Mouse (Mus musculus): ENCODE data around the gene Ly6g6d.
"Not testable (repeated sequence)": the region's sequence is repeated elsewhere in the genome, so short reads cannot be mapped to it uniquely, and the experiment has no call there.

Gene Ly6g6d

GRCm38 (mm10) chr17:35077786-35078233, at the start of gene Ly6g6d:
Gene Ly6g6d, minus strand, starts transcription at chr17:35078065.
- DNase-seq (ENCODE audit: low spot score), result no peak

GRCm38 (mm10) chr17:35127017-35127416, 49.2 kb upstream of the Ly6g6d start:
- no peak for DNase-seq (ENCODE audit: low spot score)

GRCm38 (mm10) chr17:35126206-35126611, 48.3 kb upstream of the Ly6g6d start, which contains the start of gene D17H6S53E:
Gene D17H6S53E, plus strand, starts transcription at chr17:35126373.
- peak; percentile 63 for DNase-seq (ENCODE audit: low spot score)

- DNase-seq (ENCODE audit: low spot score), result no peak
Observed at GRCm38 (mm10) chr17:35125578-35125977, 47.7 kb upstream of the Ly6g6d start.

GRCm38 (mm10) chr17:35125081-35125480, 47.2 kb upstream of the Ly6g6d start:
- no peak for DNase-seq (ENCODE audit: low spot score)

- not testable (repeated sequence) for DNase-seq (ENCODE audit: low spot score)
Observed at GRCm38 (mm10) chr17:35124261-35124896, 46.5 kb upstream of the Ly6g6d start.

GRCm38 (mm10) chr17:35123287-35123686, 45.4 kb upstream of the Ly6g6d start:
- not testable (repeated sequence) for DNase-seq (ENCODE audit: low spot score)

DNA sequence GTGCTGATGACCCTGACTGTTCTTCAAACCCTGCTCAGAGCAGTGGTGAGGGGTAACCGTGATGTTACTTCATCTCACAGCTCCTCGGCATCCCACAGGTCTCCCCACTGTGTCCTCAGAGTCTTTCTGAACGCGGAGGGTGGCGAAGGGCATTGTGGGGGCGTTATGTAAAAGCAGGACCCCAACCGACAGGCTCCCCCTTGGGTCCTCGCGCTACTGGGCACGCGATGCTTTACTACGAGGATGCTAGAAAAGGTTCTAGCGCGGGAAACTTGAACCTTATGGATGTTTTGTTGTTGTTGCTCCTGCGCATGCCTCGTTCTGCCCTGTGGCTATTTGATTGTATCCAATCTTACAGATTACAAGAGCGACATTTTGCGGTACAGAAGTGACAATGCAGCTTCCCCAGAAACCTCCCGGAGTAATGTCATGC, 44.0 kb upstream of the Ly6g6d start, which contains the start of gene Csnk2b:
Gene Csnk2b (minus strand): TSS at position 183 of the 433 bp plus-strand sequence.
- peak; percentile 75 for DNase-seq (ENCODE audit: low spot score)

DNA sequence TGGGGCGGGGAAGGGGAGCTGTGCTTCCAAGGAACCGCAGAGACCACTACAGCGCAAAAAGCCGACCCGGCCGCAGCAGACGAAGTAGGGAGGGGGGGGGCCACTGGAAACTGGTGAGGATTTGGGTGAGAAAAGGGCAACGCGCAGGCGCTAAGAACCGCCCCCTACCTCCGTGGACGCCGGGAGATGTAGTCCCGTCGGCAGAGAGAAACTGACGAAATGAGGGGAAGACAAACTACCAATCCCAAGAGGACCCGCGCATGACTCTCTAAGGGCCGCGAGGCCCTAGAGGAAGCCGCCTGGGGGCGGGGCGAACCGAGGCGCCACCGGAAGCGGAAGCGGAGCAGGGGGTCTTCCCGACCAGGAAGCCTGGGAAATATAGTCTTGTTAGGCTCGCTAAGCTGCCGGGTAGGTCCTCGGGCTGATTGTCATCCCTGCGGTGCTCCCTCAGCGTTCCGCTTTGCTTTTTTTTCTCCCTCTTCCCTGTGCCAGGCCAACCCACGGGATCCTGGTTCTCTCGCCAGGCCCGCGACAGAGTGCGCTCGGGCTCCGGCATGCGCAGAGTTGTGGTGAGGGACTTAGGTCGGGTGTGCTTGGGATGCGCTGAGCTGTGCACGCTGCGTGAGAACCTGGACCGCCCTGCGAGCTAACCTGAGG, 43.4 kb upstream of the Ly6g6d start, which contains the start of gene Gpank1:
Gene Gpank1 (plus strand): TSS at position 313 of the 657 bp plus-strand sequence.
- peak; percentile 97 for DNase-seq (ENCODE audit: low spot score)

DNA sequence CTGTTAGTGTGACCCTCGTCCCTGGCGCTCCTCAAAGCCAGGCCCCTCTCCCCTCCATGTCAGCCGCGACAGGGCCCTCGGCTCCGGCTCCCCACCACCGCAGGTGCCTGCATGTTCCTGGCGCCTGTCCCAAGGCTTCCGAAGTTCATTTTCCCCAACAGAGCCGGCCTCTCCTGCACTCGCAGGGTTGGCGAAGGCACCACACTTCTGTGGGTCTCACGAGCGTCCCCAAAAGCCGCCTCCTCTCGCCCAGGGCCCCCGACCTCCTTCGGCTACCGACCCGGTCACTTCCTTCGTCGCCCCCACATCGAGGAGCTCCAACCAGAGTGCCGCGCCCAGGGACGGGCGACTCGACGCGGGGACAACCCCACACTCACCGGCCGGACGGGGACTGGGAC, 42.9 kb upstream of the Ly6g6d start:
- DNase-seq (ENCODE audit: low spot score), result no peak

DNA sequence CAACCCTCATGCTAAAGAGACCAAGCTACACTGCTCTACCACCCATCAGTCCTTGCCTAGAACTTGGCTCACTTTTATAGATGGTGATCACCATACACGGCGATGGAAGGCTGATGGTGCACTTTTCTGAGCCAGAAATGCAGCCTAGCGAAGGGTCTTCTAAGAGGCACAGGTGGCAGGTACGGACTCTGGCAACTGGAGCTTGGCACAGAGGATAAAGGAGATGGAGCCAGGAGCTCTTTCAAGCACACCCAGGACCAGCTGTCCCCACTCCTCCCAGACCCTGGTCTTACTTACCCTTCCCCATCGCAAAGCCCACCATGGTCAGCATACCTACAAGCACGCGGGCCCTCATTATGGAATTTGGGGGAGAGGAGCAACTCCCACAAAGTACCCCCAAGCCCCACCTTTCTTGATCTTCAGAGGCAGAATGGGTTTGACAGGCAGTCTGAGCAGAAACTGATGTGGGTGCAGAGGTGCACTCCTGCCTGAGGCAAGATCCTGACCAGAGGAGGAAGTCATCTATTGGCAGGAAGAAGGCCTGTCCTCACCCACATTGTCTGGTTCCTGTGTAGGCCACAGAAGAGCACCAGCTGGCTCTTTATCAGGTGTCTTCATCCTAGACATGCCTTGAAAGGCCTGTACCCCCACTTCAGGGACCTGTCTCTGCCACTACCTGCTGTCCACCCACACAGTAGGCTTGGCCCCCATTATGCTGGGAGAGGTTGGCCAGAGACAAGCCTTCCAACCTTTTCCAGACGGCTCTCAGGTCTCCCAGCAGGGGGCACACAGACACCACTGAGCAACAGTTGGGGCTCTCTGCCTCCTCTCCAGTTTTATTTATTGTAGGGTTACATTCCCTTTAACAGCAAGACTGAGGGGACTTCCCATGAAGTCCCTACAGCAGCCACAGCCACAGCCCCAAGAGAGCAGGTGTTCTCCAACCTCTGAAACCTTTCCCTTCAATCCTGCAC, 37.5 kb upstream of the Ly6g6d start, which contains the start of gene Ly6g5b:
Gene Ly6g5b (minus strand): TSS at position 383 of the 974 bp plus-strand sequence.
- no peak for DNase-seq (ENCODE audit: low spot score)

DNA sequence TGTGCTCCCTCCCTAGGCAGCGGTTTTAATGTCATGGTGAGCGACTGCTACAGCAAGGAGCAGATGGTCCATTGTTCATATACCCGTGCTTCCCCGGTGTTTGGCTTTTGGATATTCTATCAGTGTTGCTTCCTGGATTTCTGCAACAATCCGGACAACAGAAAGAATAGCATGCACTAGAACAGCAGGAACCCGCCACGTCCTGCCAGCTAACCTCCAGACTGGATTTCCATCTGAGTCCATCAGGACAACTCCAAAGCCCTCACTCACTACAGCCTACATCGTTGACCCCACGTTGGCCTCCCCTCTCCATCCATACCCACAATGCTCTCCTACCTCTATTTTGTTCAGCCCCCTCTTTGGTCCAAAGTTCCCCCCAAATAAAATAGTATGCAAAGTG, 33.9 kb upstream of the Ly6g6d start:
- DNase-seq (ENCODE audit: low spot score), result no peak

GRCm38 (mm10) chr17:35108097-35108496, 30.2 kb upstream of the Ly6g6d start, which contains the start of gene Ly6g5c:
Gene Ly6g5c, plus strand, starts transcription at chr17:35108279.
- DNase-seq (ENCODE audit: low spot score), result no peak

DNA sequence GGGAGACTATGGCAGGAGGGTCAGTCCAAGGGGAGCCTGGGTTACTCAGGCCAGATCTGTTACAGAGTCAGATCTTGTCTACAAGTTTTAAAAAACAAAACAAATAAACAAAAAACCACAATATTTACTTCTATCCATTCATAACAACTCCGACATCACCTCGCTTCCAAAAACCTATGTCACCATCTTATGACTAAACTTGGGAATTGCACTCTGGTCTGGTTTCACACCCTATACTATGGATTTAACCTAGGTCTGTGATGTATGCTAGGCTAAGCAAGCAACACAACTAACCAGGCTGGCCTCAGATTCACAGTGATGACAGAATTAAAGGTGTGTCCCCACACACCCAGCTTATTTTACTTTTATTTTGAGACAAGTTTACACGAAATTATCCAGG, 28.7 kb upstream of the Ly6g6d start:
- no peak for DNase-seq (ENCODE audit: low spot score)

DNA sequence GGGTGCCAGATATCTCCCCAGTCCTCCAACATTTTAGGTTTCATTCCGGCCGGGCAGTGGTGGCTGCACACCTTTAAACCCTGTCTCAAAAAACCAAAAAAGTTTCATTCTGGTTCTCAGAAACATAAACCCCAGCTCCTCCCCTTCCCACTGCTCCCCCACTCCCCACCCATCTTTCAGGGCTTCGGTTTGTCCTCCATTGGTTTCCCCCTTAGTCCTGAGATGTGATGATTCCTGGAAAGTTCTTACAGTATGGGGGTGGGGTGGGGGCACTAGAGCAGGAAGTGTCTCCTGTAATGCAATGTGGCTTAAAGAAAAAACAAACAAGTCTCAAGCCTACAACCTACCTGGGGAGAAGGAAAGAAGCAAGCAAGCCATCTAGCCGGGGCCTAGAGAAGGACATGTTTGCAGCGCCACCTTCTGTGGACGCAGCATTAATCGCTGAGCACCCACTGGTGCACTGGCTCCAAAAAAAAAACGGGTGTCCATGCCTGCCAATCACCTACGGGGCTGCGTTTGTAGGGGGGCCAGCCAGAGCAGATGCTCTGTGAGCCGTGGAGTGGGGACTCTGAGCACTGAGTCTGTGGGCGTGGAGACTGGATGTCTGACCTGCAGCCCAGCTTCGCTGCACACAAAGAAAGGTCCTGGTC, 28.0 kb upstream of the Ly6g6d start:
- no peak for DNase-seq (ENCODE audit: low spot score)

DNA sequence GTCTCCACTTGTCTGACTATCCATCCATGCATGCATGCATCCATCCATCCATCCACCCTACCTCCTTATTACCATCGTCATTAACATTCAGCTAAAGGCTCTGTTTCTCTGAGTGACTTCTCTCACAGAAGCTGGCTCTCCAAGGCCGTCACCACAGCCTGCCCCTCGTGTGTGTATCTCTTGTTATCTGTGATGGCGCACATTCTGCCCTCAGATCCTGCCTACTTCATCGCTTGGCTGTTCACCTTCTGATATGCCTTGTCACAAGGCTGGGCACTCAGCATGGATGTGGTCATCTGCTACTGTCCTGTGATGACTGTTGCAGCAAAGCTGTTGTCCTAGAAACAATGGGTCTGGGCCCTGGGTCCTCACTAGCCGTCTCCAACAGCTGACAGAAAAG, 26.9 kb upstream of the Ly6g6d start:
- DNase-seq (ENCODE audit: low spot score), result no peak

DNA sequence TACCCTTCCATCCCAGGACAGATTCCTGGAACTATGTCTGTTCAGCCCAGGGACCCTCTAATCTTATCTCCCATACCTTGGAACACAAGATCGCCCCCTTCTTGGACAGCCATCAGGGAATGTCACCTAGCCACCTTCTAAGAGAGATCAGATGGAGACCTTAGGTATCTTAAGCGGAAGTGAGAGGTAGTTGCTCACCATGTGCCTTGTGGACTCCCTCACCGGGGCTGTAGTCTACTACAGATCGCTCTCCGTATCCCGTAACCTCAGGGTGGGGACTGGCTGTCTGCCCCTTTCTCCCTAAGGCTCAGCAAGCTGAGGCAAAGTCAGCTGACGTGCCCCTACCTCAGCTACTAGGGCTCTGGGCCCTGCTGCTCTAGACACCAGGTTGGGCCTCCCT, 26.2 kb upstream of the Ly6g6d start:
- DNase-seq (ENCODE audit: low spot score), result no peak

DNA sequence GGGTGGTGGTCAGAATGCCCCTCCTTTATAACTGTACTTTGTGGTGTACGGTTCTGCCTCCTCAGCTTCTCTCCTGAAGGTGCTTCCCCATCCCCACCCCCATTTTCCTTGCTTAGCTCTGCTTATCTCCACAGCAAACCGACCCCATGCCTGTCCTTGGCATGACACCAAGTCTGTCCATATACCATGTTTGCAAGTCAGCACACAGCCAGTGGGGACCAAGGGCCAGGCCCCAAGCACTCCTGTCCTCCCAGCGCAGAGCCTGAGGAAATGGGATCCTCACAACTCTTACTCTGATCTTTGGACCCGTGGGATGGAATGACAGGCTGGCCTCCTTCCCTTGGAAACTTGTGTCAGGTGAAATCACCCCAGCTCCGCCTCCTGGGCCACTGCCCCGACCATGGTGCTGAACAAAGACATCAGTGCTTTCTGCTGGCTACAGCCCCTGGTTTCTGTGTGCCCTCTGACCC, 25.4 kb upstream of the Ly6g6d start:
- DNase-seq (ENCODE audit: low spot score), result no peak

DNA sequence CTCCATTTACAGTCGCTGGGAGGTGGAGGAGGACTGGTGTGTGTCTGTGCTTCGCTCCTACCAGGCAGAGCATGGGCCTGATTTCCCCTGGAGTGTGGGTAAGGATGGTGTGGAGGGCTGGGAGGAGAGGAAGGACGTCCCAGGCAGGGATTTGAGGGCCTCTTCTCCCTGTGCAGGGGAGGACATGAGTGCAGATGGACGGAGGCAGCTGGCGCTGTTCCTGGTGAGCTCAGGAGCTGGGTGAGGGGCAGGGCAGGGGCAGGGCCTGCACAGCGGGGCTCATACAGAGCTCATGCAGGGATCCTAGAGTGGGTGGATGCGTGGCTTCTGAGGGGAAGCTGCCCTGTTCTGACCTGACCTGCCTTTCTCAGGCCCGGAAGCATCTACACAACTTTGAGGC, 24.4 kb upstream of the Ly6g6d start:
- no peak for DNase-seq (ENCODE audit: low spot score)

GRCm38 (mm10) chr17:35101161-35101560, 23.3 kb upstream of the Ly6g6d start:
- DNase-seq (ENCODE audit: low spot score), result no peak

GRCm38 (mm10) chr17:35100196-35100765, 22.4 kb upstream of the Ly6g6d start:
- DNase-seq (ENCODE audit: low spot score), result no peak
